Mouse (Mus musculus): Measurements from ENCODE around the gene Csnk1g1. TPM values are rescaled to one million over a fixed set of nuclear protein-coding genes. Genes with fewer than 3 reads are reported as not detected.

Gene Csnk1g1
- polyA plus RNA-seq, 1 experiment from 2014 or later, result 7.4 TPM

- Histone ChIP-seq H3K4me2 (no peak overlapping the region), H3K36me3 (0 out of 2 replicates have a peak, but pooled peaks cover 3% of the 10 kb centered on the region), H3K4me3 (no peak overlapping the region), H3K4me1 (peaks cover 9% of the 10 kb centered on the region), H3K27ac (no peak overlapping the region), H3K9ac (no peak overlapping the region), H3K9me3 (replicated peaks) (peaks cover 6% of the 10 kb centered on the region; the same call in 1 of the 2 replicates), H3K27me3 (replicated peaks) (no peaks in the 10 kb centered on the region)
- 37% methylated on average over 1 of the region's 1 CpGs for WGBS (ENCODE audit: insufficient replicate concordance)
- no peak for ATAC-seq
These were observed 144.9 kb downstream of the Csnk1g1 start for GRCm38 (mm10) chr9:66053620-66054019.

DNA sequence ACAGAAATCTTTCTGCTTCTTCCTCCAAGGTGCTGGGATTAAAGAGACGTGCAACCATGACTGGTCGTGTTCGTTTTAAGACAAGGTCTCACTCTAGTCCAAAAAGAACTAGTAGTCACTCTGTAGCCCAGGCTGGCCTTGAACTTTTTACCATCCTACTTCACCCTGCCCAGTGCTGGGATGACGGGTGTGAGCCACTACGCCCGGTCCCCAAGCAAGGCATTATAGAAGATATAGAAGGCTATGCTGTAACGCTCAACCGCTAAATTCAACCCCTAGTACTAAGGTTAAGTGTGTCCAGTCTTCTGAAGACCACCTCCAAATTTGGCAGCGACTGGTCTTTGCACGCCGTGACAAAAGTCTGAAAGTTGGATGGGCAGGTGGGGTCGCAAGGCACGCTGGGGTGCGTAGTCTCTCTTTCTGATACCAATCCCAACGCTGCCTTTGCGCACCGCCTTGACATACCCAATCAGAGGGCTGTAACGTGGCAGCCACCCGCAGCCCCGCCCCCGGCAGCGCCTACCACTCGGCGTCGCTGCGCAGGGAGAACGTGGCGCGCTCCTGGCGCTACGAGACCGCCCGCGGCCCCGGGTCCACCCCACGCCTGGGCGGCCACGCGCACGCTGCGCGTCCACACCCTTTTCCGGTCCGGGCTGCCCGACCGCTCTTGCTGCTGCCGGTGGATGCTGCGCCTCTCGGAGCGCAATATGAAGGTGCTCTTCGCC, 151.0 kb downstream of the Csnk1g1 start, which contains the start of gene Ppib:
TSS of gene Ppib (plus strand) at position 640 of the 725 bp plus-strand sequence.
- H3K4me2 ChIP-seq, result peak within 1 kb of the TSS; percentile 83
- peak within 1 kb of the TSS; percentile 89 for H3K9ac ChIP-seq
- no peaks in the 10 kb centered on the region for H3K9me3 ChIP-seq (replicated peaks)
- peaks cover 33% of the 10 kb centered on the region for H3K4me1 ChIP-seq
- H3K36me3 ChIP-seq, result peaks cover 34% of the 10 kb centered on the region
- peak; percentile 98 for ATAC-seq
- peak within 1 kb of the TSS; percentile 74 for H3K4me3 ChIP-seq
- H3K27ac ChIP-seq, result peak within 1 kb of the TSS; percentile 87
- 1% methylated on average over 51 of the region's 51 CpGs for WGBS (ENCODE audit: insufficient replicate concordance)
- H3K27me3 ChIP-seq (replicated peaks), result no peaks in the 10 kb centered on the region

DNA sequence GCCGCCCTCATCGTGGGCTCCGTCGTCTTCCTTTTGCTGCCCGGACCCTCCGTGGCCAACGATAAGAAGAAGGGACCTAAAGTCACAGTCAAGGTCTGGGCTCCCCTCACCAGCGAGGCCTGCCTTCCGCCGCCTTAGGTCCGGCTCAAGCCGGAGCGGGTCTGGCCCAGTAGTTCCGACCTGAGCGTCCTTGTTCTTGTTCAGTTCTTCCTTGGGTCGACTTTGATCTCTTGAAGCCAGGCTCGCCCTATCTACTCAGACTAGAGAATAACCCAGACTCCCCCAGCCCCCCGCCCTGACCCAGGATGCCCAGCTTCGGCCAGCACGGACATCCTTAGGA, 151.6 kb downstream of the Csnk1g1 start:
- Histone ChIP-seq H3K4me2 (peak overlapping the region; percentile 83), H3K9ac (peak overlapping the region; percentile 89), H3K27ac (peak overlapping the region; percentile 87), H3K36me3 (peaks cover 39% of the 10 kb centered on the region), H3K9me3 (replicated peaks) (no peaks in the 10 kb centered on the region), H3K4me3 (peak overlapping the region; percentile 74), H3K27me3 (replicated peaks) (no peaks in the 10 kb centered on the region), H3K4me1 (peaks cover 33% of the 10 kb centered on the region)
- WGBS (ENCODE audit: insufficient replicate concordance), result under 1% methylated on average over 20 of the region's 20 CpGs
- peak; percentile 56 for ATAC-seq

GRCm38 (mm10) chr9:66060986-66061385, 152.3 kb downstream of the Csnk1g1 start:
- peak overlapping the region; percentile 87 for H3K27ac ChIP-seq
- H3K4me3 ChIP-seq, result peak overlapping the region; percentile 74
- H3K4me2 ChIP-seq, result peak overlapping the region; percentile 83
- no peak for ATAC-seq
- no peaks in the 10 kb centered on the region for H3K9me3 ChIP-seq (replicated peaks)
- WGBS (ENCODE audit: insufficient replicate concordance), result 29% methylated on average over 4 of the region's 4 CpGs
- no peaks in the 10 kb centered on the region for H3K27me3 ChIP-seq (replicated peaks)
- peak overlapping the region; percentile 89 for H3K9ac ChIP-seq
- peaks cover 33% of the 10 kb centered on the region for H3K4me1 ChIP-seq
- H3K36me3 ChIP-seq, result peaks cover 46% of the 10 kb centered on the region

DNA sequence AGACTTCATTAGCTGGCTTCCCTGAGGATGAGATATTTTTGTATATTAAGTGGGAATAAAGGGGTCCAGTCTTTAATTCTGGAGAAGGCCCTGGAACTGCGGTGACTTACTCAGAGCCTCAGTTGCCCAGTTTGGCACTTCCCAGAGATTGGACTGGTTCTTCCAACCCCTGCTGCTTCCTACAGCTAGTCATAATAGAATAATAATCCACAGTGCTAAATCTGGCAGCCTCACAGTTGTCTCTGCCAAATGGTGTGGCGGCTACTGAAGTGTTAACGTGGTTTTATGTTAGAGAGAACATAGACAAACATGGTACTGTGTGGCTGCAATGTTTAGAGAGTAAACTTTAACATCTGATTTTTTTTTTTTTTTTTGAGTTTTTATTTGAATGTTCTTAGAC, 152.9 kb downstream of the Csnk1g1 start:
- Histone ChIP-seq H3K9ac (peak overlapping the region; percentile 89), H3K27ac (peak overlapping the region; percentile 87)
- no peak for ATAC-seq

GRCm38 (mm10) chr9:66063446-66063845, 154.7 kb downstream of the Csnk1g1 start:
- H3K36me3 ChIP-seq, result peaks cover 66% of the 10 kb centered on the region
- no peaks in the 10 kb centered on the region for H3K9me3 ChIP-seq (replicated peaks)
- no peak for ATAC-seq
- H3K4me3 ChIP-seq, result no peak overlapping the region
- peaks cover 13% of the 10 kb centered on the region for H3K27me3 ChIP-seq (replicated peaks)
- WGBS (ENCODE audit: insufficient replicate concordance), result 86% methylated on average over 3 of the region's 3 CpGs
- H3K9ac ChIP-seq, result no peak overlapping the region
- peaks cover 55% of the 10 kb centered on the region for H3K4me1 ChIP-seq
- no peak overlapping the region for H3K4me2 ChIP-seq
- 0 out of 2 replicates have a peak overlapping the region, but pooled peaks have one; percentile 13 for H3K27ac ChIP-seq

More for the DNA sequence above, 152.9 kb downstream of the Csnk1g1 start:
- H3K4me3 ChIP-seq, result peak overlapping the region; percentile 74
- H3K27me3 ChIP-seq (replicated peaks), result no peaks in the 10 kb centered on the region
- no peaks in the 10 kb centered on the region for H3K9me3 ChIP-seq (replicated peaks)
- peak overlapping the region; percentile 83 for H3K4me2 ChIP-seq
- WGBS (ENCODE audit: insufficient replicate concordance), result 90% methylated on average over 3 of the region's 3 CpGs
- H3K4me1 ChIP-seq, result peaks cover 37% of the 10 kb centered on the region
- peaks cover 52% of the 10 kb centered on the region for H3K36me3 ChIP-seq

GRCm38 (mm10) chr9:66064316-66064715, 155.6 kb downstream of the Csnk1g1 start:
- Histone ChIP-seq H3K27me3 (replicated peaks) (peaks cover 22% of the 10 kb centered on the region), H3K9ac (no peak overlapping the region), H3K4me1 (peaks cover 55% of the 10 kb centered on the region), H3K27ac (no peak overlapping the region), H3K4me3 (no peak overlapping the region), H3K9me3 (replicated peaks) (no peaks in the 10 kb centered on the region), H3K36me3 (peaks cover 66% of the 10 kb centered on the region), H3K4me2 (no peak overlapping the region)
- ATAC-seq, result no peak
- 95% methylated on average over 11 of the region's 11 CpGs for WGBS (ENCODE audit: insufficient replicate concordance)

DNA sequence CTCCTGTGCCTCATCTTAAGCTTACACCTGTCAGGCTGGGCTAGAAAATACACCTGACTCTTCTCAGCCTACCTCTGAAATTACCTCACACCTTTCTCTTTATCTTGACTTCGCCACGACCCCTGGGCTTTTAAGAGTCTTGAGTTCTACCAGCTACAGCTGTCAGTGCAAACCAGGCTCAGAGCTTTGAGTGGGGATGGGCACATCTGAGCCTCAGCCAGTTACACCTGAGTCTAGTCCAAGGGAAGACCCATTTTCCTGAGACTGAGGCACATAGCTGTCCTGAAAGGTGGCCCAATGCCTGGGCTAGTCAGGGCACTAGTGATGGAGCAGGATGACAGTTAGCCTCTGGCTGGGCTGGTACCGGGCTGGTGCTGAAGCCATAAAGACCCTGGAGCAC, 158.1 kb downstream of the Csnk1g1 start:
- H3K36me3 ChIP-seq, result peaks cover 61% of the 10 kb centered on the region
- peaks cover 62% of the 10 kb centered on the region for H3K4me1 ChIP-seq
- peak overlapping the region; percentile 20; the same call in 1 of the 2 replicates for H3K27ac ChIP-seq
- H3K9me3 ChIP-seq (replicated peaks), result no peaks in the 10 kb centered on the region
- peak overlapping the region; percentile 78 for H3K4me2 ChIP-seq
- WGBS (ENCODE audit: insufficient replicate concordance), result 98% methylated on average over 3 of the region's 3 CpGs
- no peak for ATAC-seq
- no peak overlapping the region for H3K9ac ChIP-seq
- H3K27me3 ChIP-seq (replicated peaks), result peaks cover 22% of the 10 kb centered on the region
- peak overlapping the region; percentile 71; the same call in 1 of the 2 replicates for H3K4me3 ChIP-seq

DNA sequence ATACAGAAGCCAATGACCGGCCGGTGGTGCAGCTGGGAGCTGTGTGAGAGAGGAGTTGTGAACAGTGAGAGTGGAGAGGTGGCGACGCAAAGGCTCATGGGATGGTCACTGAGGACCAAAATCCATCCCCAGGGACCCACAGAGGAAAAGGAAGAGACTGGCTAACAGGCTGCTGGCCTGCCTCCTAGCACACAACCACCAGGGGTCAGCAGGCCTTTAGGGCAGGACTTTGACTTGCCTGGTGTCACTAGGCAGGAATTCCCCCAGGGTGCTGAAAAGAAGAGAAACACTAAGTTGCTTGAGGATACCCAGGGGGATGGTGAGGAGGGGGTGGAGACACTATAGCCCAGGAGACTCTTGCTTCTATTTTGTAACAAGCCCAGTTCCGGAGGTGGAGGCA, 158.8 kb downstream of the Csnk1g1 start:
- Histone ChIP-seq H3K4me1 (peaks cover 57% of the 10 kb centered on the region), H3K4me2 (peak overlapping the region; percentile 78), H3K27ac (peak overlapping the region; percentile 49), H3K9ac (peak overlapping the region; percentile 83), H3K36me3 (peaks cover 53% of the 10 kb centered on the region), H3K4me3 (peak overlapping the region; percentile 71), H3K27me3 (replicated peaks) (peaks cover 22% of the 10 kb centered on the region), H3K9me3 (replicated peaks) (no peaks in the 10 kb centered on the region)
- WGBS (ENCODE audit: insufficient replicate concordance), result 37% methylated on average over 5 of the region's 5 CpGs
- ATAC-seq, result no peak

- Histone ChIP-seq H3K36me3 (peaks cover 48% of the 10 kb centered on the region), H3K9ac (peak overlapping the region; percentile 83), H3K4me2 (peak overlapping the region; percentile 78), H3K4me3 (peak overlapping the region; percentile 71), H3K9me3 (replicated peaks) (no peaks in the 10 kb centered on the region), H3K4me1 (peaks cover 54% of the 10 kb centered on the region), H3K27ac (peak overlapping the region; percentile 79), H3K27me3 (replicated peaks) (peaks cover 26% of the 10 kb centered on the region)
- no peak for ATAC-seq
- WGBS (ENCODE audit: insufficient replicate concordance), result 65% methylated on average over 4 of the region's 4 CpGs
These were observed 159.3 kb downstream of the Csnk1g1 start for GRCm38 (mm10) chr9:66068056-66068455.

DNA sequence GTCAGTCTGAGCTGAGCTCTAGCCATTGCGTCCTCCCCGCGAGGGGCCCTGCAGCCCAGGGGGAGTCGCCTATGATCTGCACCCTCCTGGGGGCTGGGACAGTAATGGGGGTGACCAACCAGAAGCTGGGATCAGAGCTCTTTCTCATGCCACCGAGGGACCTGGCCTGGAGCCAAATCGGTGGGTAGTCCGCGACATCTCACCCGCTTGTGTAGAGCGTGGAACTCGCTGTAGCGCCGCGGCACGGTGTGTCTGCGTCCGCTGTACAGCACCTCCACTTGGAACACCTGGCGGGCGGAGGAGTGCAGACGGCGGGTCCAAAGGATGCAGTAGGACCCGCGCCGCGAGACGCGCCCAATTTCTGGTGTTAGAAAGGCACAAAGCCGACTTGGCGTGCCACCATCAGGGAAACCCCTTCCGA, 160.3 kb downstream of the Csnk1g1 start:
- H3K4me3 ChIP-seq, result peak overlapping the region; percentile 71
- peaks cover 34% of the 10 kb centered on the region for H3K27me3 ChIP-seq (replicated peaks)
- H3K9me3 ChIP-seq (replicated peaks), result no peaks in the 10 kb centered on the region
- peak overlapping the region; percentile 78 for H3K4me2 ChIP-seq
- peak overlapping the region; percentile 79 for H3K27ac ChIP-seq
- peak overlapping the region; percentile 83 for H3K9ac ChIP-seq
- peaks cover 39% of the 10 kb centered on the region for H3K36me3 ChIP-seq
- H3K4me1 ChIP-seq, result peaks cover 54% of the 10 kb centered on the region
- peak; percentile 28 for ATAC-seq
- WGBS (ENCODE audit: insufficient replicate concordance), result 3% methylated on average over 30 of the region's 30 CpGs

- H3K4me2 ChIP-seq, result peak within 1 kb of the TSS; percentile 78
- peak within 1 kb of the TSS; percentile 87 for H3K27ac ChIP-seq
- peaks cover 33% of the 10 kb centered on the region for H3K36me3 ChIP-seq
- peaks cover 3% of the 10 kb centered on the region; the same call in 1 of the 2 replicates for H3K9me3 ChIP-seq (replicated peaks)
- ATAC-seq, result peak; percentile 95
- H3K4me3 ChIP-seq, result peak within 1 kb of the TSS; percentile 71
- H3K9ac ChIP-seq, result peak within 1 kb of the TSS; percentile 83
- under 1% methylated on average over 22 of the region's 22 CpGs for WGBS (ENCODE audit: insufficient replicate concordance)
- peaks cover 54% of the 10 kb centered on the region for H3K4me1 ChIP-seq
- H3K27me3 ChIP-seq (replicated peaks), result peaks cover 34% of the 10 kb centered on the region
These were observed 160.9 kb downstream of the Csnk1g1 start, which contains the start of gene Snx22 for GRCm38 (mm10) chr9:66069583-66069982. Gene Snx22, minus strand, starts transcription at chr9:66069719.
